Mouse (Mus musculus): Measurements from ENCODE around the gene Ssb.
A peak's percentile ranks its signal among the peaks of the same experiment; 100 is the strongest.

Gene Ssb

GRCm38 (mm10) chr2:69861485-69862091, at the start of gene Ssb:
Gene Ssb, plus strand, starts transcription at chr2:69861562.
- DNase-seq: peak; percentile 93

- DNase-seq: no peak
Observed at GRCm38 (mm10) chr2:69816575-69816974, 44.8 kb upstream of the Ssb start.

DNA sequence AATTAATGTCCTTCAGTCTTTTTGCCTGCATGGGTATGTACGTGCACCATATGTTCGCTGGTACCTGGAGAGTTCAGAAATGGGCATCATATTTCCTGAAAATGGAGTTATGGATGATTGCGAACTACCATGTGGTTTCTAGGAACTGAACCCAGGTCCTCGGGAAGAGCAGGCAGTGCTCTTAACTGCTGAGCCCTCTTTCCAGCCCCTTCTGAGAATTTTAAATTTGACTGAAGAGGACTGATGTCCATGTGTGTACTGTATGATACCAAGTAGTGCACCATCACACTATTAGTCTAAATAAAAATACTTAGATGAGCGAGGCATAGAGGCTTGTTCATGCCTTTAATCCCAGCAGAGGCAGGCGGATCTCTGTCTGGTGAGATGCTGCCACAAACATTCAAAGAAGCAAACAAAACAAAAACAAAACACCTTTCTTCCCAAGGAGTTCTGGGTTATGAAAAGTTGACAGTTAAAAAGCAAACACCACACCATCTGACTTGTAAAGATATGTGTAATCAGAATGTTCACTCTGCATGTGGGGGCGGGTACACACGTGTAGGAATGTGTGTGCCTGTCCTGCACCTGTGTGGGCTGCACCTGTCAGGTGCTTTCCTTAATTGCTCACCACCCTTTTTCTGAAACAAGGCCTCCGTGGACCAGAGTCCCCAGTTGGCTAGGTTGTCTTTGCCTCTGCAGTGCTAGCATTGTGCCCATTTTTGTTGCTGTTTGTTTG, 42.8 kb upstream of the Ssb start:
- no peak for DNase-seq

- no peak for DNase-seq
Observed at GRCm38 (mm10) chr2:69820201-69820600, 41.2 kb upstream of the Ssb start.

DNA sequence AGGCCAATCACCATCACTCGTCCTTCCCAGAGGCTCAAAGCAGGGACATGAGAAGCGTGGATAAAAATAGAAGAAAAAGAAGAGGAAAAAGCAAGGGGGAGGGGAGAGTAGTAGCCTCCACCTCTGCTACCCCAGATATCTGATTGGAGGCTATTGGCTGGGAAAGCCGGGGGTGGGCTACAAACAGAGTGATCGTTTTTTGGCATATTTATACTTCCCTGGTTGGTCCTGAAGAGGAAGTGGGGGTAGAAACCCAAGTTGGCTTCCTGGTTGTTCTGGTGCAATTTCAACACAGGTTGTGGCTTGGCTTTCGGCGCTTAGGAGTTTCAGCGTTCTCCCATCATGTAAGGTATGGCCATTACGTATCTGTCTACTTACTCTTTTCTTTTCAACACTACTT, 39.7 kb upstream of the Ssb start, which contains the start of gene Klhl23:
Klhl23 (plus strand) TSS at position 234 of the 400 bp plus-strand sequence.
- no peak for DNase-seq

DNA sequence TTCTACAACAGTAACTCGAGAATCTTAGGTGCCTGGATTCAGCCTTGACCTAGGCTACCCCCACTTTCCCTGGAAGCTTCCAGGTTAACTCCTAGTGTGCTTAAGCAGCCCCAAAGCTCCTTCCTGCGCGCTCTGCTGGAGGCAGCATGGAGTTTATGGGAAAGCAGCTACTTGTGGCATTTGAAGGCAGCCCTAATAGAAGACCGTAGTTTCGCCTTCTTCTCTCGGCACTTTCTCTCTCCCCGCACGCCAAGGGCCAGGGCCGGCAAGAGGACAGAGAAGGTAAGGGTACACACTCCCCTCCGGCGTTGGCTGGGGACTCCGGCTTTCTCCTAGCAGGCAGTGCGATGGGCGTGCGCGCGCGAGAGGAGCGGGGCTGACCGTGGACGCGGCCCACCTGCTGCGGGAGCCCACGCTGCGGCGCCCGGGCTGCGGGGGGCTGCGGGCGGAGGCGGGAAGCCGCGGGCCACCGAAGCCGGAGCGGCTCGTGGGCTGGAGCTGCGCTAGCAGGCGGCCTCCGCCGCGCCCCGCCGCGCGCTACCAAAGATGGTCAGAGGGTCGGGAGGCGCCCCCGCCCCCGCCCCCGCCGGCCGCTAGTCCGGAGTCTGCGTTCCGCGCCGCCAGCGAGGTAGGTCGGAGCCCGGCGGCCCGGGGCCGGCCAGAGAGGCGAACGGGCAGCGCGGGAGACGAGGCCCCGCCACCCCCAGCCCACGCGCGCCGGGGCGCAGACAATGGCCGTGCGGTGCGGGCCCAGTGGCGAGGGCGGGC, 38.8 kb upstream of the Ssb start:
- peak; percentile 64 for DNase-seq

GRCm38 (mm10) chr2:69823129-69823677, 38.2 kb upstream of the Ssb start:
- DNase-seq: no peak

- DNase-seq: no peak
Observed at GRCm38 (mm10) chr2:69825898-69826297, 35.5 kb upstream of the Ssb start.

- no peak for DNase-seq
Observed at GRCm38 (mm10) chr2:69826380-69826779, 35.0 kb upstream of the Ssb start.

DNA sequence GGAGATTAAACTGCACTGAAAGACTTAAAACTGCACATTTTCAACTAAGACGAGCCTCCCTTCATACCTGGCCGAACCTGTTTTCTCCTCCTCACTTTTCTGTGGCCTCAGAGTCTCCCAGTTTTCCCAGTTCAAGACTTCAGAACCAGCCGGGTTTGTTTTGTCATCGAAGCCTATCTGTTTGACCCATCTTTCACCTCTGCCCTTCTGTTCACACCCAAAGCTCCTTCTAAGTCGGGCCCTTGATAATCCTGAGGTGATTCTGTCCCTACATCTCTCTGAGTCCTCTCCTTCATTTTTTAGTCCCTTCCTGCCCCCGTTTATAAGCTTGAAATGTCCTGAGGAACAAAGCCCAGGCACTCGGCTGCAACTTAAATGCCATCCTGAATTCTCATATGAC, 33.3 kb upstream of the Ssb start:
- no peak for DNase-seq

DNA sequence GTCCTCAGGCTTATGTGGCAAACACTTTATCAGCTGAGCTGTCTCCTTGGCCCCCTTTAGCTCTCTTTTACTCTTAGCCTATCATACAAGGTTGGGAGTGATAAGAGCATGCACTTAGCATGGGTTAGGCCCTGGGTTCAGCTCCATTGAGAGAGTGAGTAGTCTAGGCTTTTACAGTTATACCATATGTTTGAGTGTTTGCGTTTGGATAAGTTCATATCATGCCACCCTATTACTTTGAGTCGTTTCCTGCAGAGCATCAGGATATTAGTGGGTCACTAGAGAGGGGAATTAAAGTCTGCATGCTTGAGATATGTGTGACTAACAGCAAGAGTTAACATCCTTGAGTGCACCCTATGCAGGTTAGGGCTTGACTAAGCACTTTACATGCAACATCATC, 31.7 kb upstream of the Ssb start:
- DNase-seq: no peak

DNA sequence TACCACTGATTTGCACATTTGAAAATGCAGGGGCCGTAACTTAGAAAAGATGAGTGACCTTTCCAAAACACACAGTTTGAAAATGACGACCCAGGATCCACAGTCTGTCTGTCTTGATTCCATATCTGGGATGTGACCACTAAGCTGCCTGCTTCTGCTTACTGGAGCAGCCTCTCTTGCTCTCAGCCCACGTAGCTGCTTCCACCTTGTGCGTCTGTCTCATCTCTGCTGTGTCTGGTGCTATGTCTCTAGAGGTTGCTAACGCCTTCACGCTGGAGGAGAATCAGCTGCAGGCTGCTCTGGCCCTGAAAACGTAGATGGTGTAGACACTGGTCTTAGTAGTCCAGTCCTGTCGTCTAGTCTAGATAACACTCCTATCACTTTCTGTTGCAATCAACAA, 31.2 kb upstream of the Ssb start:
- DNase-seq: no peak

DNA sequence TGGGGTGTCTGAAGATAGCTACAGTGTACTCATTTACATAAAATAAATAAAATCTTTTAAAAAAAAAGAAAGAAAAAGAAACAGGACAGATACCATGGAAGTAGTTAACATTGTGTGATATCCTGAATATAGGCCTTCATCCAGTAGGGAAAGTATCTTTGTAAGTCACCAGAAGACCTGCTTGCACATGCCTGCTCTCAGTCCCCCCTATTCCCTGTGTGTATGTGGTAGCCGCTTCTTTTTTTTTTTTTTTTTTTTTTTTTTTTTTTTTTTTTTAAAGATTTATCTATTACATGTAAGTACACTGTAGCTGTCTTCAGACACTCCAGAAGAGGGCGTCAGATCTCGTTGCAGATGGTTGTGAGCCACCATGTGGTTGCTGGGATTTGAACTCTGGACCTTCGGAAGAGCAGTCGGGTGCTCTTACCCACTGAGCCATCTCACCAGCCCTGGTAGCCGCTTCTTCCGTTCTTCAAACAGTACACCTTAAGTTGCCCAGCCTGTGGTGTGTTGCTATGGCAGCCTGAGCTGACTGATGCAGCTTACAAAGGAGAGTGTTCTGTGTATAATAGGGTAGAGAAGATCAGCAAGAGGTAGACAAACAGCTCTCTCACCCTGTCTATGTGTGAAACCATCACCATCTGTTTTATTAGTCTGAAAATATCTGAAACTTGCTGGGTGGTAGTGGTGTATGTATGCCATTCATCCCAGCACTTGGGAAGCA, 24.0 kb upstream of the Ssb start:
- DNase-seq: no peak

DNA sequence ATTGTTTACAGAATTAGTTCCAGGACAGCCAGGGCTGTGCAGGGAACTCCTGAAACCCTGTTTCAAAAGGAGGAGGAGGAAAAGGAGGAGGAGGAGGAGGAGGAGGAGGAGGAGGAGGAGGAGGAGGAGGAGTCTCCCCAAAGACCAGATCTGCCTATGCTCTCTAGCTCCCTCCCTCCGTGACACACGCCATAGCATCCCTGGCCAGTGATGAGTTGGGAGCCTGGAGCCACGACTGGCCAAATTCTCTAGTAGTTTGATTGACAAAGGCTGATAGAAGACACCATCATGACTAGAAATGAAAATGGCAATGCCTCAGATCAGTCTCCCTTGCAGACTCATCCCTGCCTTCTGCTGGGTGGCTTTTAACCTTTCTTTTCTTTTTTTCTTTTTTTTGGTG, 23.4 kb upstream of the Ssb start:
- DNase-seq: no peak

GRCm38 (mm10) chr2:69838707-69839106, 22.7 kb upstream of the Ssb start:
- no peak for DNase-seq

- DNase-seq: peak; percentile 24
Observed at GRCm38 (mm10) chr2:69840261-69840660, 21.1 kb upstream of the Ssb start.

- no peak for DNase-seq
Observed at GRCm38 (mm10) chr2:69849215-69849614, 12.1 kb upstream of the Ssb start.

GRCm38 (mm10) chr2:69851427-69852058, 9.8 kb upstream of the Ssb start:
- no peak for DNase-seq

DNA sequence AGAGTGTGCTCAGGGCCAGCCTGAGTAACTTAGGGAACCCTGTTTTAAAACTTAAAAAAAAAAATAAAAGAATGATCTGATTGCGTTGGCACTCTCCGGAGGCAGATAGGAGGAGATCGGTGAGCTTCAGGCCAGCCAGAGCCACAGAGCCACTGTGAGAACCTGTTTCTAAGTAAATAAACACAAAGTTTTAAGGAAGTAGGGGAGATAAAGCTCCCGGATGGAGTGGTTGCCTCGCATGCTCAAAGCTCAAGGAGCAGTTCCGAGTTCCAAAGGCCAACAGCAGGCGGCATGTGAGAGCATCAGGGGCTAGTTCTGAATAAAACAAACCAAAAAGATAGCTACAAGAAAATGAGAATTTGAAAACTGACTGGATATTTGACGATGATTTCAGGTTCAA, 5.0 kb upstream of the Ssb start:
- DNase-seq: no peak

GRCm38 (mm10) chr2:69857882-69858281, 3.5 kb upstream of the Ssb start:
- DNase-seq: no peak

DNA sequence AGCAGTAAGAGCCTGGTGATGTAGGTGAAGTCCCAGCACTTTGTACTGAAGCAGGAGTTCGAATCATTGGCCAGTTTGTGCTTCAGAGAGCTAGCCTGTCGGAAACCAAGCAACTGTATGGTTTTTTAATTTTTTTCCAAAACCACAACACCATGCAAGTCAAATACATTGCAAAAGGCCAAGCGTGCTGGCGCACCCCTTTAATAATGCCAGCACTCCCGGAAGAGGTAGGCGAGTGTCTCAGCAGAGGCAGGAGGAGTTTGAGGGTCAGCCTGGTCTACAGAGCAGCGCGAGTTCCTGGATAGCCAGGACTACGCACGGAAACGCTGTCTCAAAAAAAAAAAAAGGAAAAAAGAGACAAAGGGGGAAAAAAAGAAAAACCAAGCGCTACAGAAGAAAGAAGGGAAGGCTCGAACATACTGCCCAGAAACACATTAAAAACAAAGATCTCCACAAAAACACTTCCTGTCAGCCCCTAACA, 350 bp upstream of the Ssb start:
- peak; percentile 11 for DNase-seq

- no peak for DNase-seq
Observed at GRCm38 (mm10) chr2:69862117-69862657, 825 bp downstream of the Ssb start.

Measured in right cerebral cortex, postnatal 25 days (tissue).